Mouse (Mus musculus): ENCODE data around the gene Dnah7a.
"Not testable (repeated sequence)": the region's sequence is repeated elsewhere in the genome, so short reads cannot be mapped to it uniquely, and the experiment has no call there.

Dnah7a gene

GRCm38 (mm10) chr1:53706431-53707361 lies at the start of gene Dnah7a:
Gene Dnah7a (minus strand): TSS chr1:53706784.
- peak; percentile 51 for DNase-seq (ENCODE audit: inconsistent ontology term)

GRCm38 (mm10) chr1:53753501-53753900 lies 46.9 kb upstream of the Dnah7a start:
- DNase-seq (ENCODE audit: inconsistent ontology term): peak; percentile 31

- DNase-seq (ENCODE audit: inconsistent ontology term): no peak
Observed at GRCm38 (mm10) chr1:53751144-53751543, 44.6 kb upstream of the Dnah7a start.

GRCm38 (mm10) chr1:53750697-53751096 lies 44.1 kb upstream of the Dnah7a start:
- DNase-seq (ENCODE audit: inconsistent ontology term): not testable (repeated sequence)

- DNase-seq (ENCODE audit: inconsistent ontology term): not testable (repeated sequence)
Observed at GRCm38 (mm10) chr1:53749881-53750385, 43.3 kb upstream of the Dnah7a start.

- no peak for DNase-seq (ENCODE audit: inconsistent ontology term)
Observed at GRCm38 (mm10) chr1:53748571-53748970, 42.0 kb upstream of the Dnah7a start.

- no peak for DNase-seq (ENCODE audit: inconsistent ontology term)
Observed at GRCm38 (mm10) chr1:53746001-53746400, 39.4 kb upstream of the Dnah7a start.

- DNase-seq (ENCODE audit: inconsistent ontology term): no peak
Observed at GRCm38 (mm10) chr1:53741742-53742458, 35.3 kb upstream of the Dnah7a start.

- DNase-seq (ENCODE audit: inconsistent ontology term): peak; percentile 70
Observed at GRCm38 (mm10) chr1:53740777-53741336, 34.3 kb upstream of the Dnah7a start.

- not testable (repeated sequence) for DNase-seq (ENCODE audit: inconsistent ontology term)
Observed at GRCm38 (mm10) chr1:53740077-53740776, 33.6 kb upstream of the Dnah7a start.

- no peak for DNase-seq (ENCODE audit: inconsistent ontology term)
Observed at GRCm38 (mm10) chr1:53736583-53736982, 30.0 kb upstream of the Dnah7a start.

- DNase-seq (ENCODE audit: inconsistent ontology term): no peak
Observed at GRCm38 (mm10) chr1:53728489-53729225, 22.1 kb upstream of the Dnah7a start.

GRCm38 (mm10) chr1:53726883-53727282 lies 20.3 kb upstream of the Dnah7a start:
- no peak for DNase-seq (ENCODE audit: inconsistent ontology term)

GRCm38 (mm10) chr1:53721353-53721752 lies 14.8 kb upstream of the Dnah7a start:
- DNase-seq (ENCODE audit: inconsistent ontology term): peak; percentile 55

- no peak for DNase-seq (ENCODE audit: inconsistent ontology term)
Observed at GRCm38 (mm10) chr1:53720601-53721351, 14.2 kb upstream of the Dnah7a start.

GRCm38 (mm10) chr1:53715966-53716515 lies 9.5 kb upstream of the Dnah7a start:
- DNase-seq (ENCODE audit: inconsistent ontology term): peak; percentile 42

GRCm38 (mm10) chr1:53715446-53715845 lies 8.9 kb upstream of the Dnah7a start:
- peak; percentile 38 for DNase-seq (ENCODE audit: inconsistent ontology term)

GRCm38 (mm10) chr1:53713383-53713782 lies 6.8 kb upstream of the Dnah7a start:
- DNase-seq (ENCODE audit: inconsistent ontology term): not testable (repeated sequence)

GRCm38 (mm10) chr1:53711069-53711468 lies 4.5 kb upstream of the Dnah7a start:
- DNase-seq (ENCODE audit: inconsistent ontology term): no peak

- DNase-seq (ENCODE audit: inconsistent ontology term): not testable (repeated sequence)
Observed at GRCm38 (mm10) chr1:53709602-53710001, 3.0 kb upstream of the Dnah7a start.

All from Muller cell, postnatal 12 days (primary cell).